Mouse (Mus musculus) ES-Bruce4 (cell line): Measurements from ENCODE around the gene Itln1.
A peak's percentile ranks its signal among the peaks of the same experiment; 100 is the strongest.

Experiments
- CTCF ChIP-seq: IDR thresholded peaks from one replicate; pipeline ENCODE4 v1.8.1; 2011; ENCODE audit warnings: low read depth, low read length
- POLR2A ChIP-seq: IDR thresholded peaks from one replicate; pipeline ENCODE4 v1.8.1; 2011; ENCODE audit warnings: low read length; ENCODE audit not compliant: insufficient read depth

DNA sequence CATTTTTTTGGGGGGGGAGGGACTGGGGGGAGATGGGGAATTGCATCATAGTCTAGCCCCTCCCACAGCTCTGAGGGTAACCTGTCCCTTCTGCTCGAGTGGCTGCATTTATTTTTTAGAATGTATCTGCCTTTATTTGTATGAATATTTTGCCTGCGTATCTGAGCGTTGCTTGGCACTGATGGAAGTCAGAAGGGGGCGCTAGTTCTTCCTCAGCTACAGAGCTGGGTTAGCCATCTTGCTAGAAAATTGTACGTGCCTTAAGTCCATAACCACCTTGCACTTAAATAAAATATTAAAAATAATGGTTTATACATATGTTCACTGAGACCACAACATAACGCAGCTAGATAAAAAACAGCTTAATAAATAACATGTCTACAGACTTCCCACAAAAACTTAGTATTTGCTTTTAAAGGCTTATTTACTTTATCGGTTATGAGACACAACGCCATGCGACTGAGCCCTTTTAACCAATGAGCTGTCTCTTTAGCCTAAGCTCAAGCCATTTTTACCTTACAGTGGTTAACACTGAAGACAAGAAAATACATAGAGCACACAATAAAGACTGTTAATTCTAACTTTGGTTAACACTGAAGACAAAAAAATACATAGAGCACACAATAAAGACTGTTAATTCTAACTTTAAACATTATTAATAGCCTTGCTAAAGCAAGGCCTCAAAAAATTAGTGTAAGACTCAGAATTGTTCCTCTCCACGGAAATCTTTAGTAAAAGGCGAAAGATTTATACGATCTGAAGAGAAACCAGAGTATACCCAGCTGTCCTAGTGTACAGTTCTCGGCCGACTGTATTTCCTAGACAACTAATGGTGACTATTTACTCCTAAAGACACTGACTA is 32.5 kb downstream of the Itln1 start:
- TF ChIP-seq POLR2A (peak; percentile 21), CTCF (peak; percentile 43)
